Mouse (Mus musculus) T-helper 2 cell (primary cell): Measurements from ENCODE around the gene Rpl35.
"Not testable (repeated sequence)": the region's sequence is repeated elsewhere in the genome, so short reads cannot be mapped to it uniquely, and the experiment has no call there.

ENCODE experiments used
- in situ Hi-C: fragments of 300-600 bp; cut with MboI, MseI; formaldehyde crosslinking; loops from one replicate; pipeline ENCODE4 v1.15.1; 2025; ENCODE audit warnings: high pct_unique_total_duplicates

Rpl35 gene

DNA sequence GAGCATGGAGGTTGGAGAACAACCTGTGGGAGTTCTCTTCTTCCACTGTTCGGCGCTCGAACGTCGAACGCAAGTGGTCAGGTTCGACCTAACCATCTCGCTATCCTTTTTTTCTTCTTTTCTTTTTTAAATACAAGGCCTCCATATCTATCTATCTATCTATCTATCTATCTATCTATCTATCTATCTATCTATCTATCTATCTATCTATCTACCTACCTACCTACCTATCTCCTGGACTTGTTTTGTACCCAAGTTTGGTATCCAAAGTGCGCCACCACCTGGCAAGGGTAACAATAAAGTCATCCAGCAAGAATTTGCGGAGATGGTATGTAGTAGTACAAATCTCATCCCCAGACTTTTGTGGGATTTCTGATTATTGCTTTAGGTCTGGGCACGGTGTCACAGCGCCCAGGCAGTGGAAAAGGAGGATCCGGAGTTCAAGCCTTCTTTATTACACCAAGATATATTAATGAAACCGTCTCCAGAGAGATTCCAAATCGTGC, at the start of gene Rpl35:
Gene Rpl35, minus strand, starts transcription at position 51 of the 506 bp plus-strand sequence.
- in situ Hi-C loops: no loop called here

- in situ Hi-C loops: no loop called here
Measured at GRCm38 (mm10) chr2:39048515-39048914, 43.1 kb upstream of the Rpl35 start.

DNA sequence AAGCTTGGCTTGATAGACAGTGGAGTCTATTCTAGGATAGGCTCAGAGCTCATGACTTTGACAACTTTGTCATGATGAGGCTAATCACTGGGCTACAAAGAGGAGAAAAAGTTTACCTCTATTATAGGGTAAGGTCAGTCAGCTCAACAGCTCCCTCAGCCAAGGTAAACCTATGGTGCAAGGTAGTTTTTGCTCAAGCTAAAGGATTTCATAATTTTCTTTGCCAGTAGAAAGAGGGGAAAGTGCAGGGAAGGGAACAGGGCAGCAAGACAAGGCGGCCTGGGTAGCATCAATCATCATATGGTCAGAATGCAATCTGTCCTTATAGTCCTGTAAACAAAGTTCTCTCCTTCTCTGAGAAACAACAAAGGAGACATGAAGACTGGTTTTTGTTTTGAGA, 34.8 kb upstream of the Rpl35 start:
- in situ Hi-C loops: no loop called here

- in situ Hi-C loops: no loop called here
Measured at GRCm38 (mm10) chr2:39031611-39032010, 26.2 kb upstream of the Rpl35 start.

GRCm38 (mm10) chr2:39020004-39020403, 14.6 kb upstream of the Rpl35 start:
- in situ Hi-C loops: loop anchor here (5.0 kb wide), 1 partner anchor 42 kb away; no protein-coding TSS in a partner anchor

DNA sequence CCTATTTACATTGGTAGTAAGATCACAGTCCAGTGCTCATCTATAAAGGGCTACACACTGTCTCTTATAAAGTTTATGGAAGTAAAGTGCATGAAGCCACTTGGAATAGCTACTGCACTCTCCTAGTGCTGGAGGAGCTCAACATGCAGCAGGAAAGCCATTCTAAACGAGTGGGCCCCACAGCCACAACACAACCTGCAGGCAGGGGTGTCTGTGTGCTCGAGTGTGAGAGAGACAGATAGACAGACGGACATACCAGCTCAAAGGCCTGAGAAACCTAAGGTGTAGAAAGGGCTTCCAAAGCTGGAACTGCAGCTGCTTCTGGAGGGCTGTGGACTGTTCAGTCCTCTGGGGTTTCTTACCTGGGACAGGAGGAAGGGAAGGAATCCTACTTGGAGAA, 11.2 kb upstream of the Rpl35 start:
- in situ Hi-C loops: no loop called here

- in situ Hi-C loops: no loop called here
Measured at GRCm38 (mm10) chr2:39012768-39013279, 7.4 kb upstream of the Rpl35 start.

GRCm38 (mm10) chr2:39011971-39012370, 6.5 kb upstream of the Rpl35 start:
- in situ Hi-C loops: no loop called here

DNA sequence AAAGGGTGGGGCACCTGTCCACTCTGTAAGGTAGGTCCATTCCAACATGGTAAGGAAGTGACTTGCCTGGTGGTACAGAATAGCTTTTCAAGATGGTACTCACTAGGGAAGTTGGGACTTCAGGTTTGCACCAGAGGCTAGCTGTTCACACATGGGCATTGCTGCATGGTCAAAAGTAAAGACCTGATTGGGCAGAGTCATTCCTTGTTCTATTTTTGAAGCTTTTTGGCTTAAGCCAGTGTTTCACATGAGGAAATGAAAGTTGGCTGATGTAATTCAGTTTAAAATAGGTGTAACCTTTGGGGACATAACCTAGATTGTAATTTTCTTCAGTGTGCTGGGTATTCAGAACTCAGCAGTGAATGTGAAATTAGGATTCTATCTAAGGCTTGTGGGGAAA, 5.8 kb upstream of the Rpl35 start:
- in situ Hi-C loops: no loop called here

GRCm38 (mm10) chr2:39010144-39010543, 4.7 kb upstream of the Rpl35 start:
- in situ Hi-C loops: not testable (repeated sequence)

DNA sequence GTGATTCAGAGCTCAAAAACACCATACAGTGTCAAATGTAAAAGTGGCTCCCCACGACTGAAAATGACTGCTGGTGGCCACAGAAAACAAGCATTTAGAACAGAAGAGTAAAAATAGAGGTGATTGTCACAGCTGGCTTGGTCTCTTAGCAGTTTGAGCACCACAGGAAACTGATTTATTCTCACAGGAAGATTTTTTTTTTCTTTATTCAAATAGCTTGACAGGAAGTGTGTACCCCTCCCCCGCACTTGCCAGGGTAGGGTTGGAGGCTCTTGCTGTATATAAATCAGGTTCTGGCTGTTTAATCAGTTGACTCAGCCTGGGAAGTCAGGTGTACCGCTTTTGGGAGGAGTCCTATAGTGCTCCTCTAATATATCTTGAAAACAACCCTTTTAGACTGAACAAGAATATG, 3.5 kb upstream of the Rpl35 start:
- in situ Hi-C loops: no loop called here

DNA sequence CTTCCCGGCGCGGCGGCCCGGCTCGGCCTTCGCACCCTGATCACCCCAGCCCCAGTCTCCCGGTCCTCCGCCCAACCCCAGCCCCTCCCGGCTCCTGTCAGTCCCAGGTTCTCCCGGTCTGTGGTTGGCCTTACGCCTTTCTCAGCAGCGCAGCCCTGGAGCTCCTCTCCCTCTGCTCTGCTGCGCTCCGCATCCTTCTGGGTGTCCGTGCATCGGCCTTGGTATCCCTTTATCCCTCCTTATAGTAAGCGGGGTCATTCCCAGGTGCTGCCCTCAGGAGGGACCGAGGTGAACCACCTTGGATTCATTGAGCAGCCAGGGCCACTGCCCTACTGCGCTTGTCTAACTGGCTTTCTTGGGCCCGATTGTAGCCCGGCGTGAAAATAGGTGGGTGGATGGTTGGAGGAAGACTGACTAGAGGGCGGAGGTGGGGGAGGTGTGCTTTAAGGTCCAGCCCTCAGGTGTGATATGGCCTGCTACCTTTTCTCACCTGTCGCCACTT, 3.0 kb upstream of the Rpl35 start:
- in situ Hi-C loops: no loop called here

GRCm38 (mm10) chr2:39007865-39008264, 2.4 kb upstream of the Rpl35 start:
- in situ Hi-C loops: no loop called here

DNA sequence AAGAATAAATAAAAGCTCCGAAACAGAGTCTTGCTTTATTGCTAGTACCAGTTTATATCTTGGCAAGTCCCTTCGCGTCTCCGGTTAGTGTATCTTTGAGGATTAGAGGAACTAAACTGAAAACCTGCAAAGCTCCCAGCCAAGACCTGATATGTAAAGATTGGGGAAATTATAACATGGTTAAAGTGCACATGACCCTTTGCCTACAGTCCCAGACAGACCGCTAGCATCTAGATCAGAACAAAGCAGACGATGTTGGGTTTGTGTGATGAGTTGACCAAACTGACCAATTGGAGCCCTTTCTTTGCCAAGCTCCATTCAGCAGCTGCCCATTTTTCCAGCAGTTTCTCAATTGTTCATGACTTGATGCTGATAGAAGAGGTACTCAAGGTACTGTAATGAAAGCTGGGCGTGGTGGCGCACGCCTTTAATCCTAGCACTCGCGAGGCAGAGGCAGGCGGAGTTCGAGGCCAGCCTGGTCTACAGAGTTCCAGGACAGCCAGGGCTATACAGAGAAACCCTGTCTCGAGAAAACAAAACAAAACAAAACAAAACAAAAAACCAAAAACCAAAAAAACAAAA, 816 bp upstream of the Rpl35 start:
- in situ Hi-C loops: no loop called here

- in situ Hi-C loops: no loop called here
Measured at GRCm38 (mm10) chr2:39004880-39005435, 466 bp downstream of the Rpl35 start, which contains the start of gene Arpc5l. TSS of gene Arpc5l (plus strand) at chr2:39005348.

GRCm38 (mm10) chr2:39004372-39004771, 1.1 kb downstream of the Rpl35 start:
- in situ Hi-C loops: no loop called here

- in situ Hi-C loops: no loop called here
Measured at GRCm38 (mm10) chr2:39003512-39003911, 1.9 kb downstream of the Rpl35 start.

DNA sequence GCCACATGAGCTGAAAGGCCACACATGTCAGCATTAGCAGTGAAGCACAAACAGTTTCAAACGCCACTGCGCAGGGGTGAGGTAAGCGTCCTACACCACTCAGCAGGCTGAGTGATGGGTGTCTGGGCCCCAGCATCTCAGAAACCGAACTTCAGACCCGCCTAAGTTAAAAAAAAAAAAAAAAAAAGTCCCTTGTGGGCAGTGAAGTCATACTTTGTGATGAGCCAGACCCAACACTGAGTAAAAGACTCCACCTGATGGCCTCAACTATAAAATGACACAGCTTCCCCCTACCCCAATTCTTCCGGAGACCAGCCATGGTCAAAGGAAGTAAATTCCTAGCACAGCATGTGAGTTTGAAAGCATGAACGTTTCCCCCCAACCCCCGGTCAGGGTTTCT, 2.3 kb downstream of the Rpl35 start:
- in situ Hi-C loops: no loop called here

DNA sequence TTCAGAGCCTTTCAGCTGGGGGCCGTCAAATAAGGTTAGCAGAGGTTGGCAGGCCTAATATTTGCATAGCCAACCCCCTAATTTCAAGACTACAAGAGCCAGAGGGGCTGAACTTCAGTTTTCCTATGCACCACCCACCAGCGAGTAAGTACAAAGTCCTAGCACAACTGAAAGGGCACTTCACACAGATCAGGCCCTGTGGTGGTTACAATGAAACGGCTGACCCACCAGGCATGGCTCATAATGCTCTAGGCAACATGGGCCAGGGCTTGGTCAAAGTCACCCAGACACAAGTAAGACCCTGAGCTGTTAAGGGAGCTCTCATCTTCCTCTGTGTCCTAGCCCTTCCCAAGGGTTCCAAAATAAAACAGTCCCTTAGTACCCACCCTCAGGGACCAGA, 3.6 kb downstream of the Rpl35 start:
- in situ Hi-C loops: no loop called here

DNA sequence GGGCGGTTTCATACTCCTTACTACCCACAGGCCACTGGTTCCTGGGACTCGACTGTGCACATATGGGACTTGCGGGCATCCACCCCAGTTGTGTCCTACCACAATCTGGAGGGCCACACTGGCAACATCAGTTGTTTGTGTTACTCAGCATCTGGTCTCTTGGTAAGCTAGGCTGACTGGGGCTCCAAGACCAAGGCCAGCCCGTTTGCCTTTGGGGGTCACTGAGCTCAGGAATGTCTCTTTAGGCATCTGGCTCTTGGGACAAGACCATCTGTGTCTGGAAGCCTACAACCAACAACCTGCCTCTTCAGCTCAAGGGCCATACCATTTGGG, 4.9 kb downstream of the Rpl35 start:
- in situ Hi-C loops: no loop called here

GRCm38 (mm10) chr2:38999910-39000586, 5.4 kb downstream of the Rpl35 start:
- in situ Hi-C loops: loop anchor here (5.0 to 10.0 kb wide), 2 partner anchors 68 to 205 kb away; partner anchors contain the start of gene Olfml2a

GRCm38 (mm10) chr2:38999381-38999780, 6.0 kb downstream of the Rpl35 start:
- in situ Hi-C loops: loop anchor here (5.0 to 10.0 kb wide), 2 partner anchors 67 to 205 kb away; partner anchors contain the start of gene Olfml2a
